Mouse (Mus musculus) neural tube, embryonic 12.5 days (tissue): ENCODE results near the gene Ndufv2. TPM values are rescaled to one million over a fixed set of nuclear protein-coding genes. Genes with fewer than 3 reads are reported as not detected.
A peak's percentile ranks its signal among the peaks of the same experiment; 100 is the strongest.
"Not testable (repeated sequence)": the region's sequence is repeated elsewhere in the genome, so short reads cannot be mapped to it uniquely, and the experiment has no call there.

Experiments
- ATAC-seq: fragments of 200-750 bp; cut with Nextera tagmentation; 2 replicates; pipeline ENCODE4 v1.8.0; 2017; ENCODE audit warnings: low read depth, mild to moderate bottlenecking, moderate TSS enrichment, moderate library complexity; ENCODE audit not compliant: low FRiP score
- H3K27ac ChIP-seq: fragments of 300-500 bp; sonication (generic); 2 replicates; pipeline ENCODE4 v1.5.1; 2016
- H3K27me3 ChIP-seq: fragments of 300-500 bp; sonication (generic); replicated peaks from 2 replicates; pipeline ENCODE4 v1.6.1; 2016; ENCODE audit warnings: mild to moderate bottlenecking
- H3K36me3 ChIP-seq: fragments of 300-500 bp; sonication (generic); 2 replicates; pipeline ENCODE4 v1.6.1; 2016; ENCODE audit warnings: mild to moderate bottlenecking
- H3K4me1 ChIP-seq: fragments of 300-500 bp; sonication (generic); 2 replicates; pipeline ENCODE4 v1.6.1; 2016
- H3K4me2 ChIP-seq: fragments of 300-500 bp; sonication (generic); replicated peaks from 2 replicates; pipeline ENCODE4 v1.6.1; 2016; ENCODE audit warnings: mild to moderate bottlenecking
- H3K4me3 ChIP-seq: fragments of 300-500 bp; sonication (generic); 2 replicates; pipeline ENCODE4 v1.5.1; 2016
- H3K9ac ChIP-seq: fragments of 300-500 bp; sonication (generic); 2 replicates; pipeline ENCODE4 v1.6.1; 2016; ENCODE audit warnings: mild to moderate bottlenecking
- H3K9me3 ChIP-seq: fragments of 300-500 bp; sonication (generic); 2 replicates; pipeline ENCODE4 v1.6.1; 2016; ENCODE audit warnings: mild to moderate bottlenecking
- whole genome bisulfite sequencing: fragments of 180-500 bp; shearing (Covaris S2); methylation state at CpG from one replicate; pipeline ENCODE4 v1.1.7; 2016; 5-methylcytosine and 5-hydroxymethylcytosine counted together
- polyA plus RNA-seq: library from polyadenylated mRNA; unstranded; fragments of >200 nt; fragmentation: Nextera tagmentation; extraction: Ambion mirVana; gene quantifications from 2 replicates; pipeline ENCODE4 v1.2.1, GENCODE M21; 2016

The Ndufv2 gene
- polyA plus RNA-seq, 1 experiment from 2014 or later: 308 TPM

GRCm38 (mm10) chr17:66076934-66077333 lies 24.4 kb downstream of the Ndufv2 start, which contains the start of gene Ankrd12:
Gene Ankrd12, minus strand, starts transcription at chr17:66077089.
- ATAC-seq: peak; percentile 97
- peak within 1 kb of the TSS; percentile 86 for H3K4me2 ChIP-seq
- peak within 1 kb of the TSS; percentile 88 for H3K27ac ChIP-seq
- H3K9me3 ChIP-seq: no peaks in the 10 kb centered on the region
- H3K4me1 ChIP-seq: peaks cover 6% of the 10 kb centered on the region
- H3K27me3 ChIP-seq: no peaks in the 10 kb centered on the region
- WGBS: under 1% methylated on average over 53 of the region's 53 CpGs
- H3K4me3 ChIP-seq: peak within 1 kb of the TSS; percentile 96
- peak within 1 kb of the TSS; percentile 87 for H3K9ac ChIP-seq
- peaks cover 19% of the 10 kb centered on the region for H3K36me3 ChIP-seq

- H3K4me1 ChIP-seq: peaks cover 6% of the 10 kb centered on the region
- peak overlapping the region; percentile 96 for H3K4me3 ChIP-seq
- peak; percentile 89 for ATAC-seq
- H3K27ac ChIP-seq: peak overlapping the region; percentile 88
- peaks cover 19% of the 10 kb centered on the region for H3K36me3 ChIP-seq
- under 1% methylated on average over 95 of the region's 95 CpGs for WGBS
- peak overlapping the region; percentile 87 for H3K9ac ChIP-seq
- H3K27me3 ChIP-seq: no peaks in the 10 kb centered on the region
- H3K9me3 ChIP-seq: no peaks in the 10 kb centered on the region
- peak overlapping the region; percentile 86 for H3K4me2 ChIP-seq
These were observed 25.0 kb downstream of the Ndufv2 start for GRCm38 (mm10) chr17:66076174-66076927.

- 9% methylated on average over 12 of the region's 12 CpGs for whole genome bisulfite sequencing
These were observed 25.6 kb downstream of the Ndufv2 start for GRCm38 (mm10) chr17:66075827-66076173.

GRCm38 (mm10) chr17:66073971-66074370 lies 27.4 kb downstream of the Ndufv2 start:
- peaks cover 6% of the 10 kb centered on the region for H3K4me1 ChIP-seq
- no peak overlapping the region for H3K27ac ChIP-seq
- H3K4me3 ChIP-seq: no peak overlapping the region
- no peaks in the 10 kb centered on the region for H3K9me3 ChIP-seq
- 89% methylated on average over 7 of the region's 7 CpGs for WGBS
- ATAC-seq: no peak
- H3K9ac ChIP-seq: no peak overlapping the region
- no peaks in the 10 kb centered on the region for H3K27me3 ChIP-seq
- H3K36me3 ChIP-seq: no peaks in the 10 kb centered on the region
- no peak overlapping the region for H3K4me2 ChIP-seq

More at GRCm38 (mm10) chr17:66075827-66076173, 25.6 kb downstream of the Ndufv2 start:
- H3K27ac ChIP-seq: peak overlapping the region; percentile 88; the same call in 1 of the 2 replicates
- H3K36me3 ChIP-seq: peaks cover 14% of the 10 kb centered on the region
- no peaks in the 10 kb centered on the region for H3K27me3 ChIP-seq
- no peaks in the 10 kb centered on the region for H3K9me3 ChIP-seq
- no peak for ATAC-seq
- peak overlapping the region; percentile 96 for H3K4me3 ChIP-seq
- peak overlapping the region; percentile 86 for H3K4me2 ChIP-seq
- peak overlapping the region; percentile 87 for H3K9ac ChIP-seq
- peaks cover 6% of the 10 kb centered on the region for H3K4me1 ChIP-seq

- H3K36me3 ChIP-seq, H3K9ac ChIP-seq, H3K4me1 ChIP-seq, H3K4me2 ChIP-seq, H3K9me3 ChIP-seq, H3K27me3 ChIP-seq, H3K27ac ChIP-seq, ATAC-seq, H3K4me3 ChIP-seq: not testable (repeated sequence)
- WGBS: 91% methylated on average over 2 of the region's 2 CpGs
These were observed 32.3 kb downstream of the Ndufv2 start for GRCm38 (mm10) chr17:66069036-66069435.

GRCm38 (mm10) chr17:66065115-66065514 lies 36.2 kb downstream of the Ndufv2 start:
- ATAC-seq: no peak
- no peak overlapping the region for H3K4me2 ChIP-seq
- no peaks in the 10 kb centered on the region for H3K36me3 ChIP-seq
- H3K9ac ChIP-seq: no peak overlapping the region
- H3K27me3 ChIP-seq: no peaks in the 10 kb centered on the region
- 88% methylated on average over 4 of the region's 4 CpGs for WGBS
- H3K4me3 ChIP-seq: no peak overlapping the region
- no peaks in the 10 kb centered on the region for H3K9me3 ChIP-seq
- no peaks in the 10 kb centered on the region for H3K4me1 ChIP-seq
- H3K27ac ChIP-seq: no peak overlapping the region

- H3K4me1 ChIP-seq: no peaks in the 10 kb centered on the region
- no peak overlapping the region for H3K4me2 ChIP-seq
- ATAC-seq: no peak
- no peaks in the 10 kb centered on the region for H3K36me3 ChIP-seq
- H3K27me3 ChIP-seq: no peaks in the 10 kb centered on the region
- no peaks in the 10 kb centered on the region for H3K9me3 ChIP-seq
- H3K27ac ChIP-seq: no peak overlapping the region
- no peak overlapping the region for H3K4me3 ChIP-seq
- WGBS: 70% methylated on average over 8 of the region's 8 CpGs
- no peak overlapping the region for H3K9ac ChIP-seq
These were observed 40.0 kb downstream of the Ndufv2 start for GRCm38 (mm10) chr17:66061241-66061938.

- H3K27ac ChIP-seq: no peak overlapping the region
- H3K36me3 ChIP-seq: no peaks in the 10 kb centered on the region
- no peak overlapping the region for H3K4me3 ChIP-seq
- H3K27me3 ChIP-seq: no peaks in the 10 kb centered on the region
- ATAC-seq: no peak
- no peaks in the 10 kb centered on the region for H3K4me1 ChIP-seq
- H3K4me2 ChIP-seq: no peak overlapping the region
- H3K9me3 ChIP-seq: no peaks in the 10 kb centered on the region
- 91% methylated on average over 4 of the region's 4 CpGs for WGBS
- no peak overlapping the region for H3K9ac ChIP-seq
These were observed 43.2 kb downstream of the Ndufv2 start for GRCm38 (mm10) chr17:66058160-66058559.

- no peak overlapping the region for H3K27ac ChIP-seq
- H3K9ac ChIP-seq: no peak overlapping the region
- WGBS: 84% methylated on average over 2 of the region's 2 CpGs
- H3K27me3 ChIP-seq: no peaks in the 10 kb centered on the region
- no peaks in the 10 kb centered on the region for H3K4me1 ChIP-seq
- H3K36me3 ChIP-seq: no peaks in the 10 kb centered on the region
- ATAC-seq: no peak
- no peak overlapping the region for H3K4me2 ChIP-seq
- no peaks in the 10 kb centered on the region for H3K9me3 ChIP-seq
- no peak overlapping the region for H3K4me3 ChIP-seq
These were observed 44.2 kb downstream of the Ndufv2 start for GRCm38 (mm10) chr17:66057145-66057544.

- Histone ChIP-seq H3K4me2 (no peak overlapping the region), H3K4me1 (no peaks in the 10 kb centered on the region), H3K9me3 (no peaks in the 10 kb centered on the region), H3K27ac (no peak overlapping the region), H3K9ac (no peak overlapping the region), H3K27me3 (no peaks in the 10 kb centered on the region), H3K4me3 (no peak overlapping the region), H3K36me3 (peaks cover 3% of the 10 kb centered on the region; the same call in 1 of the 2 replicates)
- no peak for ATAC-seq
- WGBS: 77% methylated on average over 4 of the region's 4 CpGs
These were observed 48.0 kb downstream of the Ndufv2 start for GRCm38 (mm10) chr17:66053349-66053748.

GRCm38 (mm10) chr17:66048795-66049194 lies 52.6 kb downstream of the Ndufv2 start:
- no peak overlapping the region for H3K4me2 ChIP-seq
- H3K36me3 ChIP-seq: peaks cover 9% of the 10 kb centered on the region; the same call in 1 of the 2 replicates
- H3K9me3 ChIP-seq: no peaks in the 10 kb centered on the region
- H3K27me3 ChIP-seq: no peaks in the 10 kb centered on the region
- no peak for ATAC-seq
- H3K9ac ChIP-seq: no peak overlapping the region
- no peak overlapping the region for H3K4me3 ChIP-seq
- H3K27ac ChIP-seq: no peak overlapping the region
- 84% methylated on average over 4 of the region's 4 CpGs for WGBS
- no peaks in the 10 kb centered on the region for H3K4me1 ChIP-seq

GRCm38 (mm10) chr17:66048199-66048598 lies 53.2 kb downstream of the Ndufv2 start:
- 72% methylated on average over 5 of the region's 5 CpGs for WGBS
- no peak for ATAC-seq
- H3K27me3 ChIP-seq: no peaks in the 10 kb centered on the region

More at GRCm38 (mm10) chr17:66048199-66048598, 53.2 kb downstream of the Ndufv2 start:
- Histone ChIP-seq H3K9ac (no peak overlapping the region), H3K4me1 (no peaks in the 10 kb centered on the region), H3K36me3 (peaks cover 9% of the 10 kb centered on the region; the same call in 1 of the 2 replicates), H3K4me3 (no peak overlapping the region), H3K9me3 (no peaks in the 10 kb centered on the region), H3K27ac (no peak overlapping the region), H3K4me2 (no peak overlapping the region)
